Mouse (Mus musculus) frontal cortex, adult (tissue): ENCODE data around the gene Acnat1.
"Not testable (repeated sequence)": the region's sequence is repeated elsewhere in the genome, so short reads cannot be mapped to it uniquely, and the experiment has no call there.

ENCODE experiments used
- ATAC-seq: cut with Nextera tagmentation; 2 replicates; pipeline ENCODE4 v1.9.2; 2017; ENCODE audit warnings: mild to moderate bottlenecking, moderate library complexity, mixed read lengths; ENCODE audit not compliant: low TSS enrichment

Acnat1 gene

DNA sequence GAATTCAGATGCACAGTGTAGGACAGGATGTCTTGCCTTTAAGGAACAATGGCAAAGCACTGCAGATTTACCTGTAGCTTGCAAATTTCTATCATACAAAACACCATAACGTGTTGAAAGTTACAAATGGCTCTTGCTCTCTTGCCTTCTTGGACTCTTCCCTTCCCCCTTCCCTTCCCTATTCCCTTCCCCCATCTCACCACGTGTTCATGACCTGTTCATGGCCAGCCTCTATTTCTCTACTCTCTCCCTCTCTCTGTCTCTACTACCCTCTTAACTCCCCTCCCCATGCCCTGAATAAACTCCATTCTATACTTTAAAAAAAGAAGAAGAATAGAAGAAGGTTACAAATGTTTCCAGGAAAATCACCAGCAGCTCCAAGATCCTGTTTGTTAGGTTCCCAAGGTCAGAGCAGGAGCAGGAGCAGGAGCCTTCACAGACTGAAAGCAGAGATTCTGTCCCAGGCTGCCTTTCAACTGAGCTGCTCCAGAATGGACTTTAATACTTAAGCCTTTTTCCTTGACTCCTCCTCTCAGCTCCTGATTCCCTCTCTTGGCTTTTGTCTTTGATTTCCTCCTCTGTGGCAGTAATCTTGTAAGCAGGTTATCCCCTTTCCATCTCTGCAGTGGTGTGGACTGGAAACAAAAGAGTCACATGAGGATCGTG, at the start of gene Acnat1:
TSS of gene Acnat1 (minus strand) at position 478 of the 666 bp plus-strand sequence.
- no peak for ATAC-seq

- ATAC-seq: peak; percentile 83
Observed at GRCm38 (mm10) chr4:49522576-49522975, 48.9 kb upstream of the Acnat1 start.

GRCm38 (mm10) chr4:49521346-49521745, 47.6 kb upstream of the Acnat1 start:
- ATAC-seq: no peak; the same call in 1 of the 2 replicates

DNA sequence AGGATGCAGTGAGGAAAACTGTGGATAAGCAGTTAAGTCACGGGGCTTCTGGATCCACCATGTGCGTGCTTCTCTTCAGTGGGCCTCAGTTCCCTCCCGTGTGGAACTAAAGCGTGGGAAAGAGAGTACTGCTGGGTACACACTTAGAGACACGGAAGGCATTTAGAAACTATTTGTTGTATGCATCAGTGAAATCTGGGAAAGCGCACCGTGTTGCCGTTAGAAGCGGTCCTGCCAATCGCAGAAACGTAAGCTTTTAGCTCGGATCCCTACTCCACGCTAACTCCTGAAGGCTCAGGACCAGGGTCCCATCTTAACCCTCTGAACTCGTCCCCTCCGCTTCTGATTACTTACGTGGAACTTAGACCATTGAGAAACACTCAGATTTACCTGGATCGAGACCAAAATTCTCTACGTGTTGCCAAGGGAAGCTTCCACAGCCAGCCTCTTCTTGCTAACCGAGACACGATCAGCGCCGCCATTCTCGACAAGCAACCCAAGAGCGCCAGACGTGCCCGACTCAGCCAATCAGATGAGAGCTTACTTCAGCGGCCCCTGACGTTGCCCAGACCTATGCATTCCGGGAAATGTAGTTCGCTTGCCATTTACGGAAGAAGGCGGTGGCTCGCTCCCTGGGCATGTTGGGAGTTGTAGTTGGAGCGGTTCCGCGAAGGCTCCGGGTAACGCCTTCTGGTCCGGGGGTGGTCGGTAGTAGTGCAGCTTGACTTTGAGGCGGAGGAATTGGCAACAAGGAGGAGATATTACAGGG, 47.0 kb upstream of the Acnat1 start, which contains the start of the genes Mrpl50 and Zfp189:
TSS of gene Mrpl50 (minus strand) at position 522 of the 769 bp plus-strand sequence.
TSS of gene Zfp189 (plus strand) at position 605 of the 769 bp plus-strand sequence.
- peak; percentile 95 for ATAC-seq

DNA sequence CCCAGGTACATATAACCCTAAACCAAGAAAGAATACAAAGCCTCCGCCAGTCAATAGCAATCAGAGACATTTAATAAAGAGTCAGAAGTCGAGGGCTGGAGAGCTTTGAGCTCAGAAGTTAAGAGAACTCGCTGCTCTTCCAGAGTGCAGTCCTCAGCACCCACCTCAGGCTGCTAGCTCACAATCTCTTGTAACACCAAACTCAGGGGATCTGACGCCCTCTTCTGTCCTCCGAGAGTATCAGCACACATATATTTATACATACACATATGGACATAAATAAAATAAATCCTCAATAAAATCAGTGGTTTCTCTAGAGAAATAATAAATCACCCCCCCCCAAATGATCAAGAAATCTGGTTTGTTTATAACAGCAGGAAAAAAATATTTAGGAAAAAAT, 45.8 kb upstream of the Acnat1 start:
- ATAC-seq: no peak

DNA sequence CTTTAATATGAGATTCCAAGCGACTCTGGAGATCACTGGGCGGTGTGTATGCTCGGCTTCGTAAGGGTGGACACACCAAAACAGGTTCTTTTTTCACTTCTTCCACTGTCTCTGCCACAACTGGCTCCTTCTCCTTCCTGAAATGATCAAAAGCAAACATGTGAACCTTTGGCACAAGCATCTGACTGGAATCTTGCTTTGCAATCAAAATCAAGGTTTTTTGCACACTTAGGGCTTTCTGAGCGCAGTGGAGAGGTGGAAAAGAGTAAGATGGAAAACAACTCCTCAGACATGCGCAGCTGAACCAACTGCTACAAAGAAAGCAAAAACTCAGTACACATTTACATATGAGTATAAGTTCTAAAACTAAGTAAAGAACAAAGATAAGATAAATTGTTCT, 40.7 kb upstream of the Acnat1 start:
- ATAC-seq: no peak

GRCm38 (mm10) chr4:49512636-49513035, 38.9 kb upstream of the Acnat1 start:
- ATAC-seq: no peak

- ATAC-seq: not testable (repeated sequence)
Observed at GRCm38 (mm10) chr4:49510236-49510835, 36.6 kb upstream of the Acnat1 start.

GRCm38 (mm10) chr4:49509183-49509582, 35.5 kb upstream of the Acnat1 start:
- ATAC-seq: no peak

DNA sequence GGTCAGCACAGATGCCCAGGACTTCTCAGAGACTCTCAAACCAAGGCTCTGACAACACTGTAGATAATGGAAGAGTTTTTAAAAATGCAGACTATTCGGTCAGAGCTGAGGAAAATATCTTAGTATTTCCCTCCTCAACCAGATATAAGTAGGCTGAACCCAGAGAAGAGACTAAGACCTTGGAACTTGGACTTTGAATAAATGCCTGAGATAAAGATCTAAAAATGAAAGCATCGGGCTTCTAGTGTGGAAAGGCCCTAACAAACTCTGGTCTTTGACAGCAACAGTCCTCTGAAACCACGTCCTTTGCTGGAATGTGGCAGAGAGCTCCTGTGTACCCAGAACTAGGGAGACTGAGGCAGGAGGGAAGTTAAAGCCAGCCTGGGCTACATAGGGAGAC, 32.7 kb upstream of the Acnat1 start, which contains the start of gene Baat:
TSS of gene Baat (minus strand) at position 172 of the 400 bp plus-strand sequence.
- no peak for ATAC-seq

GRCm38 (mm10) chr4:49503563-49503962, 29.9 kb upstream of the Acnat1 start:
- ATAC-seq: no peak

- not testable (repeated sequence) for ATAC-seq
Observed at GRCm38 (mm10) chr4:49485934-49486650, 12.4 kb upstream of the Acnat1 start.

GRCm38 (mm10) chr4:49485442-49485841, 11.7 kb upstream of the Acnat1 start:
- no peak for ATAC-seq

- no peak for ATAC-seq
Observed at GRCm38 (mm10) chr4:49480896-49481295, 7.2 kb upstream of the Acnat1 start.

GRCm38 (mm10) chr4:49480104-49480760, 6.5 kb upstream of the Acnat1 start:
- ATAC-seq: no peak

- ATAC-seq: not testable (repeated sequence)
Observed at GRCm38 (mm10) chr4:49479035-49479434, 5.3 kb upstream of the Acnat1 start.

DNA sequence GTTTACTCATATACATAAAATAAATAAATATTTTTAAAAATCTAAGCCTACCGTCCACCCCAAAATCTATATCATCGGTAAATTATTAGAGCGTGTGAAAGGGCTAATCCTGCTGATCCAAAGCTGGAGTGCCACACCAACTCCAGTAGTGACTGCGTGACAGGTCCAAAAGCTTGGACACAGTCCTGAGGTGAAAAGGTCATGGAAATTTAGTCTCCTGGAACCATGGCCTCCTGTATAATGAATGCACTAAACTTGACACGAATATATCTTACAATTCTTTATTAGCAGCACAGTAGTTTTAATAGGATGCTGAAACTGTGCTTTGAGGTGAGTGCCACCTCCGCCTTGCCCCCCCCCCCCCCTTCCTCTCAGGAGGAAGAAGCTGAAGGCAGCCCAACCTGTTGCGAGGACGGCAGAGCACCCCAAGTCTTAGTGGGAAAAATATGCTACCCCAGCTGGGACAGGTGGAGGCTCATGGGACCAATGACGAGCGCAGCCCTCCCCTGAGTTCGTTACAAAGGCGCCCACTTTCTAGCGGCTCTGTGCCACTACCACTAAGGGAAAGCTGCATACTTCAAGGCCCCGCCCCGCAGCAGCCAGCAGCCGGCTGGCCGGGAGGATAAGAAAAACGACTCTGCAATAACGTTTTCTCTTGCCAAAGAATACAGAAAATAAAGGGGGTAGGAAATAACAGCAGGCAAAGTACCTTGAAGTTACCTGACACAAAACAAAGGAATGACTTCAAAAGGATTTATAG, 4.6 kb upstream of the Acnat1 start:
- no peak for ATAC-seq

GRCm38 (mm10) chr4:49474583-49474982, 871 bp upstream of the Acnat1 start:
- ATAC-seq: no peak

DNA sequence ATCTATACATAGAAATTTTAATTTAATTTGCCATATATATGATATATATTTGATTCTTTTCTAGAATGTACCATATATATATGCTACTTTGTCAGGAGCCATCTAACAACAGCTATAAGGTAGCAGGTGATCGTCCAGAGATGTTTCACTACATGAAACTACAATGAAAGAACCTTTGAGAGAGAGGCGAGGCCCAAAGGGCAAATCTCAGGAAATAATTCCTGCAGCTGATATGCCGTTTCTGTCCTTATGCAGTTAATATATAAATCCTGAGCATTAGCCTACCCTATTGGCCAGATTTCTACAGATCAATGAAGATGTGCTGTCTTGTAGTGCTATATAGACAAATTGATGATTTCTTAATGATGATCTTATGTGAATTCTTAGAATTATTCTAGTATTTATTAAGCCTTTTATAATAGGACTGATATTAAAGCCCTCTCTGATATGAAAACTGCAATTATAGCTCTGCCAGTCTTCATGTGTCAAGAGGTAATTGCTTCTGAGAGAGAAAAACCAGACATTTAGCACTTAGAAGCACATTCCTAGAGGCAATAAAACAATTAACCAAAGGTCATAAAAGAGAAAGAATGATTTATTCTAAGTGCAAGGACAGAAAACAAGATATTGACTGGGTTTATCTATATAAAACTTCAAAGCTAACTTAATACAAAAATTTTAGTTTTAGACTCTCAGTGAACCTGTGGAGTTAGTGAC, 4.1 kb downstream of the Acnat1 start:
- no peak for ATAC-seq

GRCm38 (mm10) chr4:49467360-49467759, 6.4 kb downstream of the Acnat1 start:
- no peak for ATAC-seq
